Mouse (Mus musculus) adrenal gland, postnatal 36 days (tissue): ENCODE results near the gene Gm15448. TPM values are rescaled to one million over a fixed set of nuclear protein-coding genes. Genes with fewer than 3 reads are reported as not detected.
A peak's percentile ranks its signal among the peaks of the same experiment; 100 is the strongest.
"Not testable (repeated sequence)": the region's sequence is repeated elsewhere in the genome, so short reads cannot be mapped to it uniquely, and the experiment has no call there.

Source experiments
- DNase-seq, 2 experiments: peaks; one replicate each; pipeline ENCODE4 v3.0.0; 2021; ENCODE audit warnings: mixed read lengths in 1 of 2
- long read RNA-seq, 2 experiments: library from polyadenylated mRNA; stranded (forward); transcript quantifications; one replicate each; pipeline ENCODE4 v2.0.0; 2021; ENCODE audit warnings: borderline sequencing depth in 2 of 2
- total RNA-seq, 2 experiments: library from RNA; stranded (reverse); gene quantifications; 2 replicates each; pipeline ENCODE4 v1.2.3; 2021

The Gm15448 gene
- under 1 TPM in 1 of 2 experiments, not detected in 1; 0.26 TPM for total RNA-seq
- long read RNA-seq, experiment 1 = 0 reads
- long read RNA-seq, experiment 2 = 0 reads

- DNase-seq = not testable (repeated sequence)
Observed at GRCm38 (mm10) chr7:3825599-3825998, at the start of gene Gm15448. Gm15448 (minus strand) TSS chr7:3825687.

- DNase-seq = not testable (repeated sequence)
Observed at GRCm38 (mm10) chr7:3875032-3875431, 49.5 kb upstream of the Gm15448 start.

GRCm38 (mm10) chr7:3844951-3845350 is 19.5 kb upstream of the Gm15448 start, which contains the start of gene Pira2:
Pira2 (minus strand) TSS chr7:3845051.
- DNase-seq = not testable (repeated sequence)

- not testable (repeated sequence) for DNase-seq
Observed at GRCm38 (mm10) chr7:3837854-3838253, 12.4 kb upstream of the Gm15448 start.

- DNase-seq = not testable (repeated sequence)
Observed at GRCm38 (mm10) chr7:3830633-3831032, 5.1 kb upstream of the Gm15448 start.

GRCm38 (mm10) chr7:3811912-3812311 is 13.6 kb downstream of the Gm15448 start:
- DNase-seq = peak in 1 of 2 experiments; percentile 2

- DNase-seq = not testable (repeated sequence)
Observed at GRCm38 (mm10) chr7:3802935-3803334, 22.6 kb downstream of the Gm15448 start.

GRCm38 (mm10) chr7:3799940-3800339 is 25.5 kb downstream of the Gm15448 start:
- DNase-seq = not testable (repeated sequence)

- not testable (repeated sequence) for DNase-seq
Observed at GRCm38 (mm10) chr7:3796286-3796685, 29.2 kb downstream of the Gm15448 start.

Other genes with a start within 250 kb of the Gm15448 start
- not detected for gene Oscar, start 209.5 kb downstream of the Gm15448 start, total RNA-seq
- gene Ndufa3, start 208.3 kb downstream of the Gm15448 start, total RNA-seq = 100 to 1,000 TPM; 710 to 713 TPM
- gene Tfpt, start 195.8 kb downstream of the Gm15448 start, total RNA-seq = 10 to 100 TPM; 26.3 to 29.6 TPM
- 10 to 100 TPM; 44.8 to 49.5 TPM for gene Prpf31, start 195.7 kb downstream of the Gm15448 start, total RNA-seq
- 10 to 100 TPM; 47.5 to 47.6 TPM for gene Cnot3, start 180.4 kb downstream of the Gm15448 start, total RNA-seq
- gene Leng1, start 159.8 kb downstream of the Gm15448 start, total RNA-seq = 10 to 100 TPM; 14.0 to 15.0 TPM
- 10 to 100 TPM in 1 of 2 experiments, 1 to 10 TPM in 1; 8.7 to 11.6 TPM for gene Tmc4, start 148.1 kb downstream of the Gm15448 start, total RNA-seq
- gene Tsen34, start 132.8 kb downstream of the Gm15448 start, total RNA-seq = 100 to 1,000 TPM in 1 of 2 experiments, 10 to 100 TPM in 1; 99.5 to 113 TPM
- gene Mboat7, start 132.2 kb downstream of the Gm15448 start, total RNA-seq = 10 to 100 TPM; 62.4 to 66.6 TPM
- gene Rps9, start 121.7 kb downstream of the Gm15448 start, total RNA-seq = 1,000 to 10,000 TPM; 1,002 to 1,021 TPM
- gene Pirb, start 105.3 kb downstream of the Gm15448 start, total RNA-seq = 1 to 10 TPM; 1.8 to 2.6 TPM
- gene Pira2, start 19.4 kb upstream of the Gm15448 start, total RNA-seq = under 1 TPM; 0.10 to 0.26 TPM
- gene Gm14548, start 72.4 kb upstream of the Gm15448 start, total RNA-seq = under 1 TPM in 1 of 2 experiments, not detected in 1; 0.20 TPM
- under 1 TPM; 0.56 to 0.70 TPM for gene Lilra6, start 89.8 kb upstream of the Gm15448 start, total RNA-seq
- gene Lair1, start 237.5 kb upstream of the Gm15448 start, total RNA-seq = 1 to 10 TPM; 2.2 to 2.4 TPM